Mouse (Mus musculus) olfactory bulb, adult 2 months (tissue): ENCODE results near the gene H2-Q7.
"Not testable (repeated sequence)": the region's sequence is repeated elsewhere in the genome, so short reads cannot be mapped to it uniquely, and the experiment has no call there.

Experiments
- CTCF ChIP-seq: fragments of 200-500 bp; IDR thresholded peaks from 2 replicates; pipeline ENCODE4 v1.5.1; 2012; ENCODE audit warnings: low read depth, mild to moderate bottlenecking, low read length, moderate library complexity; ENCODE audit not compliant: insufficient read depth
- POLR2A ChIP-seq: fragments of 200-500 bp; IDR thresholded peaks from 2 replicates; pipeline ENCODE4 v1.6.1; 2012; ENCODE audit warnings: mild to moderate bottlenecking, low read depth, low read length, moderate library complexity; ENCODE audit not compliant: insufficient read depth

- TF ChIP-seq POLR2A, CTCF: not testable (repeated sequence)
Observed at GRCm38 (mm10) chr17:35423131-35423810, 15.7 kb upstream of the H2-Q7 start.
